Mouse (Mus musculus) lung, postnatal 14 days (tissue): Measurements from ENCODE around the gene Dpp6.

Experiments
- DNase-seq: peaks from one replicate; pipeline ENCODE4 v3.0.0; 2021

The Dpp6 gene

GRCm38 (mm10) chr5:26816975-26817941, at the start of gene Dpp6:
Gene Dpp6, plus strand, starts transcription at chr5:26817203.
- DNase-seq, result no peak

GRCm38 (mm10) chr5:26783955-26784354, 33.0 kb upstream of the Dpp6 start:
- DNase-seq, result no peak

- DNase-seq, result no peak
Observed at GRCm38 (mm10) chr5:26795524-26795923, 21.5 kb upstream of the Dpp6 start.

GRCm38 (mm10) chr5:26835972-26836371, 19.0 kb downstream of the Dpp6 start:
- no peak for DNase-seq

GRCm38 (mm10) chr5:26841151-26841550, 24.1 kb downstream of the Dpp6 start:
- DNase-seq, result no peak

GRCm38 (mm10) chr5:26854746-26855145, 37.7 kb downstream of the Dpp6 start:
- no peak for DNase-seq

- no peak for DNase-seq
Observed at GRCm38 (mm10) chr5:26875449-26875848, 58.4 kb downstream of the Dpp6 start.

- DNase-seq, result no peak
Observed at GRCm38 (mm10) chr5:26887496-26887895, 70.5 kb downstream of the Dpp6 start.

- no peak for DNase-seq
Observed at GRCm38 (mm10) chr5:26888080-26888479, 71.1 kb downstream of the Dpp6 start.

GRCm38 (mm10) chr5:26894346-26894745, 77.3 kb downstream of the Dpp6 start:
- no peak for DNase-seq

GRCm38 (mm10) chr5:26903786-26904185, 86.8 kb downstream of the Dpp6 start:
- DNase-seq, result no peak

- DNase-seq, result no peak
Observed at GRCm38 (mm10) chr5:26904324-26905041, 87.5 kb downstream of the Dpp6 start.

- DNase-seq, result no peak
Observed at GRCm38 (mm10) chr5:26907151-26907550, 90.1 kb downstream of the Dpp6 start.

GRCm38 (mm10) chr5:26908612-26909011, 91.6 kb downstream of the Dpp6 start:
- DNase-seq, result no peak

GRCm38 (mm10) chr5:26910353-26910752, 93.3 kb downstream of the Dpp6 start:
- no peak for DNase-seq

- no peak for DNase-seq
Observed at GRCm38 (mm10) chr5:26911965-26912364, 95.0 kb downstream of the Dpp6 start.

- no peak for DNase-seq
Observed at GRCm38 (mm10) chr5:26918763-26919162, 101.8 kb downstream of the Dpp6 start.

- DNase-seq, result no peak
Observed at GRCm38 (mm10) chr5:26924552-26924951, 107.5 kb downstream of the Dpp6 start.

- no peak for DNase-seq
Observed at GRCm38 (mm10) chr5:26932413-26933122, 115.6 kb downstream of the Dpp6 start.

GRCm38 (mm10) chr5:26934911-26935310, 117.9 kb downstream of the Dpp6 start:
- no peak for DNase-seq

GRCm38 (mm10) chr5:26941471-26941870, 124.5 kb downstream of the Dpp6 start:
- no peak for DNase-seq

GRCm38 (mm10) chr5:26945169-26945920, 128.3 kb downstream of the Dpp6 start:
- DNase-seq, result no peak
